Mouse (Mus musculus) T-cell, adult 2 months (primary cell): ENCODE results near the gene Camk1d.
A peak's percentile ranks its signal among the peaks of the same experiment; 100 is the strongest.
"Not testable (repeated sequence)": the region's sequence is repeated elsewhere in the genome, so short reads cannot be mapped to it uniquely, and the experiment has no call there.

Source experiments
- DNase-seq: peaks from one replicate; pipeline ENCODE4 v3.0.0; 2022; ENCODE audit warnings: low spot score

Gene Camk1d

DNA sequence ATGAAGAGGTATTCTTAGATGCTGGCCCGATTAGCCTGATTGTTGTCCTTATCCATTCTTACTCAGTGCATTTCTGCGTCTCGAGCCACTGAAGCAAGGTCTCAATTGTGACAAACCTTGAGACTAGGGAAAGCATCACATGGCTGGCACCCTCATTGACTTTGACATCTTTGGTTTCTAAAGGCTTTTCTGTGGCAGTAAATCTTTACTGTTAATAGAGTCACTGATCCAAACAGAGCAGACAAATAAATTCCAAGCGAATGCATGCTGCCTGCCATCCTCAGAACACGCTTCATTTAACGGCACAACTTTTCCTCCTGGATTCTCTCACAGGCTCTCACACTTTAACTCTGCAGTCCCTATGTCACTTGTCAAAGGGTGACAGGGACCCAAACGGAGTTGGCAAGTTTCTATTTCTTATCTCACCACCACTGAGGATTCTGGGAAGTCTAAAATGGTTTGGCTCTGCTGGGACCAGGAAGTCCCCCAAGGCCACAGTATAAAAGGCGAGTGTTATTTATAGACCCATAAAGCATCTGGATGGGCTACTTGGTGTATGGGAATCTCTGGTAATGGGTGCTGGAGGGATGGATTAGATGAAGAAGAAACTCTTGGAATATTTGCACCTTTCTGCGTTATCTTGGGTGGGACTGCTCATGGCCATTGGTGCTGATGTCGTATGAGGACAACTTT, 141.9 kb downstream of the Camk1d start:
- no peak for DNase-seq

DNA sequence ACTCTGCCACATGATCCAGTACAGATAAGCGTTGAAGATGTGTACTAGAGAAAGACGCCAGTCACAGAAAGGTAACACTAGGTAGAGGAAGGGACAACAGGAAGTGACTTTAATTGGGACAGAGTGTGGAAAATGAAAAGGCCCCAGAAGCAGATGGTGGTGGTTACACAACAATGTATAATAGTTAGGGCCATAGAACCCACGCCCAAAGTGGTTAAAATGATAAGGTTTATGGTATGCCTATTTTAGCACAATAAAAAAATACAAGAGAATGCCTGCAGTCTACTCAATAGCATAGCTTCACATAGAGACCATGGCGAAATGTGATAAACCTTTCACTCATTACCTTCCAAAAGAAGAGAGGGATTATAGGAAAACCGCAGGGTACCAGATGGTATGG, 147.7 kb downstream of the Camk1d start:
- DNase-seq, result no peak

DNA sequence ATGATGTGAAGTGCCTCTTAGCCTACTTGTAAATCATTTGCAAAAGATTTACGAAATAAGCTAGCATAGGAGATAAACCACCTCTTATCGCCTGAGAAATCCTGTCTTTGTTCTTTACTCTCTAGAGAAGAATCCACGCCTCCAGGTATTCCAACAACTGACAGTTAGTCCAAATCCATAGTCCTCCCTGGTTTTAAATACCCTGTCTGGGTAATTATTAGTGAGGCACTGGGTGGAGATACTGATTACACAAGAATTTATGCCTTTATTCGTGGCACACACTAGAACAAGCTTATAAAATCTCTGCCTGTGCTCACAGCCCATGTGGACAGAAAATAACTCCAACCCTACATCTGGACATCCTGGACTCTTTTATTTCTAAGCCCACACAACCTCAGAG, 150.6 kb downstream of the Camk1d start:
- DNase-seq, result no peak

DNA sequence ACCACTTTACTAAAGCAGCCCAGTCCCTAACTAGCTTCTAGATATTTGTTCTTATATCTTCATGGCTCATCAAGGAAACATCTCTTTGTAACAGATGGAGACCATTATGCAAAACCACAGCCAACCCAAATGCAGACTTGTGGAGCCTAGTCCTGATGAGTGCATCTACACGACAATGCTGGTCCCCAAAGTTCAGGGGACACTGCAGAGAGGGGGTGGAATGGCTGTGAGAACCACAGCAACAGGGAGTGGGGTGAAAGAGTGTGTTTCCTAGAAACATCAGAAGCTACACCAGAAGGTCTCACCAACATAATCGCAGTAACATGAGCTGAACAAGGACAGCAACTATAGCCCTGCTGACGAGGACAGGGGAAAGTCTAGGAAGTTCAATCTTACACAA, 152.9 kb downstream of the Camk1d start:
- no peak for DNase-seq

- DNase-seq, result no peak
Observed at GRCm38 (mm10) chr2:5553264-5553663, 161.1 kb downstream of the Camk1d start.

DNA sequence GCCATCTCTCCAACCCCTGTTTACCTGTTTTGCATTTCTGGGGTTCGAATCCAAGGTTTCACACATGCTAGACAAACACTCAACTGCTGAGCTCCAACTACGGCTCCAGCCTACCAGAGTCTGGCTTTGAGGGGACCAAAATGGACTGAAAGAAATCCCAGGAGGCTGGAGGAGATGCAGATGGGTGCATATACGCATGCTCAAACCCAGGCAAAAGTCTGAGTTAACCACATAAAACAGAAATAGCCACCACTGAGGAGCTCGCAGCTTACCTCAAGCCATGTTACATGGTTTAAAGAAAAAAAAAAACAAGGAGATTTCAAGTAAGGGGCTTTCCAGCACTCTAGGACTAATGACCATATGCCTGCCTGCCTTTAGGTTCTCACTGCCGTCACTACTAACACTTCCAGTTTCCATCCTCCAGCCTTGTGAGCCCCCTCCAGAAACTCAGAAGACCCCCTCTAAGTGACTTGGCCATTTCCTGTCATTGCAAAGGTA, 162.5 kb downstream of the Camk1d start:
- no peak for DNase-seq

- DNase-seq, result no peak
Observed at GRCm38 (mm10) chr2:5549334-5549733, 165.0 kb downstream of the Camk1d start.

- no peak for DNase-seq
Observed at GRCm38 (mm10) chr2:5548872-5549271, 165.4 kb downstream of the Camk1d start.

DNA sequence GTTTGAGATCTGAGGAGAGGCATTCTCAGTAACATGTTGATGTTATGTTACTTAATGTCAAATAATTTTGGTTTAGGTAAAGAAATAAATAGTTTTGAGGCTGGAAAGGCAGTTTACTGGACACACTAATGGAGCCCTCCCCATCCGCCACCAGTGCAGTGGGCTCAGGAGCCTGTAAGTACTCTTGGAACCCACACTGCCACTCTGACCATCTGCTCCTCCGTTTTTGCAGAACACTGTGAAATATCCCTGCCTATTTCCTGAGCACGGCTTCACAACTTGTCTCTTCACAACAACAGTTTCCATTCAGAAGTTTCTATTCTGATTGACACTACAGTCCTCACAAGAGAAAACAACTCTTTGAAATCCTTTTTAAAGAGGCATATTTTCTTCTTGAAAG, 173.4 kb downstream of the Camk1d start:
- DNase-seq, result no peak

- DNase-seq, result not testable (repeated sequence)
Observed at GRCm38 (mm10) chr2:5539894-5540293, 174.4 kb downstream of the Camk1d start.

DNA sequence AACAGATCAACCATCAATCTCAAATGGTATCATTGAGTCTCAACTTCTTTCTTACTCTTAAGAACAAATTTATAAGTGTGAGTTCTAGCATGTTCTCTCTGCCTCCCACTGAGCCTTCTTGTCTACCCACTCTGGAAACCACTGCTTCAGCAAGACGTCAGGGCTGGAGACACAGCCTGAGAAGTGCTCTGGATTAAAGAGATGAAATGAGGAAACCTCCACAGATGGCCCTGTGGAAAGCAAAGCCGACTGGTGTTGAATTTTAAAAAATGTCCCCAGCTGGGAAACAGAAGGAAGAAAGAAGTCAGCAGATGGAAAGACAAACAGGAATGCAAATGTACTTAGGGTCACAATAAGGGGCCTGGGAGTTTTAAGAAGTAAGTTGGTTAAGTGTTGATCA, 180.4 kb downstream of the Camk1d start:
- no peak for DNase-seq

GRCm38 (mm10) chr2:5529992-5530391, 184.3 kb downstream of the Camk1d start:
- no peak for DNase-seq

- no peak for DNase-seq
Observed at GRCm38 (mm10) chr2:5519221-5519669, 195.1 kb downstream of the Camk1d start.

- no peak for DNase-seq
Observed at GRCm38 (mm10) chr2:5515106-5515505, 199.2 kb downstream of the Camk1d start.

DNA sequence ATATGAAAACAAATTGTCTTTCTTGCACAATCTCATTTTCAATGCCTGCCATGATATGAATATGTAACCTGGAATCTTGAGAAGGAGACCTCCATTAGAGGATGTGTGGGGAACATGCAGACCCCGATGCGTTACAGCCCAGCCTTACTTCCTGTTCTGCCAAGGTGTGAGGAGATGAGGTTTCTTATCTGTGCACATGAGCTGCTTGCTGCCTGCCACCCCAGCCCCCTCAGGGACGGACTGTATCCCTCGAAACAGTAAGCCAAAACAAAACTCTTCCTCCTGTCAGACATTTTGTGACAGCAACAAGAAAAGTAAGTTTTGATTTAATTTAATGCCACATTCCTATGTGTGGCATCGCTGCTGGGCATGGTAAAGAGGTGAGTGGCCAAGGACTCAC, 200.2 kb downstream of the Camk1d start:
- no peak for DNase-seq

DNA sequence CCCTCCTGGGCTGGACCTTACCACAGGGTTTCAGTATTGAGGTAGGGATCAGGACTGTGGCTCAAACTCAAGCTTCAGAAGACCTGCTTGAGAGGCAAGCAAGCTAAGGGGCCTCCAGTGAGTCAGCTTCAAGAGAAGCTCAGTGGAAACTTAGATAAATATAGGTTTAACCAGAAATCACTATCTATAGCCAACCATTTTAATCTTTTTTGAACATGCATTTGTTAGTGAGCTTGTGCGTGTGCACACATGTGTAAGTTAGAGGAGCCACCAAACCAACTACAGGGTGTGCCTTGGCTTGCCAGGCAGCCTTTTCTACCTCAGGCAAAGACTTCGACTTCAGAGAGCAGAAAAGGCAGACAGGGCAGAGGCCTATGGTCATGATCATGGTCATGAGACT, 200.7 kb downstream of the Camk1d start:
- no peak for DNase-seq

DNA sequence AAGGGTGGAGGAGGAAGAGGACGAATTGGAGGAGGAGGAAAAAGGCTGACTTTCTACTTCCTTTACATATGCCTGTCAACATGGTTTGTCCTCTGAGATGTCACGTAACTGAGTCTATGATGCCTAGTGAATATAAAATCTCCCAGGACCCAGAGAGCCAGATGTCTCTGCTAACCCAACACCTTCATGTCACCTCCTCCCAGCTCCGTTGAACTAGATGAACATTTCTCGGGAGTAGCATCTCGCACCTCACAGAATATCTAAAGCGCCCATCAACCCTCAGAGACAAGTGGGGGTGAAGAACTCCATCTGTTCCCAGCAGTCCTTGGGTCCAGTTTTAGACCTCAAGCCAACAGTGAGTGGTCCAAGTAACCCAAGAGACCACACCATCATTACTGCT, 204.3 kb downstream of the Camk1d start:
- no peak for DNase-seq

DNA sequence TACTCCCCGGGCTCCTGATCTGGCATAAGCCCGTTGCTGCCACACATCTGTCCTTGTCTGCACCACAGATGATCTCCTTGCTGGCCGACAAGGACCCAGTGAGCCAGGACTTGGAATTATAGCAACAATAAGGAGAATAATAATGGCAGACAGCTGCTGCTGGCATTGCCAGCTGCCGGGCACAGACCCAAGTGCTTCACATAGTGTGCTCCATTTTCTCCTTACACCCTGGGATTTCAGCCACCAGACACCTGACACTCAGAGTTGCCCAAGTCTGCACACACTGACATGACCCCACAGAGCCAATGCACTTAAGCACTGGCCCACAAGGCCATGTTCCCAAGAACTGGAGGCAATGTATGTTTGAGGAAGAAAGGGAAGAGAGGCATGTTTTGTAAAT, 214.7 kb downstream of the Camk1d start:
- DNase-seq, result no peak

- DNase-seq, result no peak
Observed at GRCm38 (mm10) chr2:5489916-5490315, 224.4 kb downstream of the Camk1d start.

DNA sequence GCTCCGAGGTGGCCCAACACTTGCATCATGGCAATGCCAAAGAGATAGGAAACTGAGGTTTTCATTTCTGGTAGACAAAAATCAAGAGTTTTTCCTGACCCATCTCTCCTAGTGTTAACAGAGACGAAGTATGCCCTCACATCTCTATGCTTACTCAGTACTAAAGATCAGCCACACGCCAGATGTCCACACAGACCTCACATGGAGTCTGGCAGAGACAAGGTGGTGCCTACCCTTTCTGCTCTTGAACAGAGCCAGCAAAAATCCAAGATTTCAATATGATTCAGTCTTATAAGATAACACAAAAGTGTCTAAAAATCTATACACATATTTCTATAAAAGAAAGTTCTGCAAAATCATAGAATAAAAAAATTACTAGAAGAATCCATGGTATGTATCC, 227.0 kb downstream of the Camk1d start:
- DNase-seq, result no peak

GRCm38 (mm10) chr2:5486663-5487062, 227.7 kb downstream of the Camk1d start:
- DNase-seq, result peak; percentile 20

- no peak for DNase-seq
Observed at GRCm38 (mm10) chr2:5485786-5486185, 228.5 kb downstream of the Camk1d start.

GRCm38 (mm10) chr2:5479886-5480285, 234.4 kb downstream of the Camk1d start:
- DNase-seq, result no peak

DNA sequence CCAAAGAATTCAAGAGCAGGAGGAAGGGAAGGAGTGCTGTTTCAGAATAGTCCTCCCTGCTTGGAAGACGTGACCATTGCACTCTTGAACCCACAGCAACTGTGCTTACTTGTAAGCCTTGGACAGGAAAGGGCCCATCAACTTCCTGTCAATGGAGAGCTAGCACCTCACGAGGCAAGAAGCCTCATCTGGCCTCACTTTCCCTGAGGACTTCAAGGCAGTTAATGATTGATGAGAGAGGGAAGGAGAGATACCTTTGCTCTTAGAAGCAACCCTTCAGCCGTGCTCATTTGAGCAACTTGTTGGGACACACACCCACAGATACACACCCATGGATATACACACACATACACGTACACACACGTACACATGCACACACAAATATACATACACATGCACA, 235.6 kb downstream of the Camk1d start:
- no peak for DNase-seq
